Mouse (Mus musculus): ENCODE results near the gene Slc44a3. TPM values are rescaled to one million over a fixed set of nuclear protein-coding genes. Genes with fewer than 3 reads are reported as not detected.
A peak's percentile ranks its signal among the peaks of the same experiment; 100 is the strongest.

Gene Slc44a3
- polyA plus RNA-seq, 1 experiment from 2014 or later: 1.5 TPM

- no peaks in the 10 kb centered on the region for H3K36me3 ChIP-seq (ENCODE audit: control insufficient read depth, insufficient read depth, low read length)
- no peak overlapping the region for H3K4me2 ChIP-seq (ENCODE audit: low read length)
- H3K9me3 ChIP-seq (ENCODE audit: control insufficient read depth, low read length): no peaks in the 10 kb centered on the region
- no peak for ATAC-seq (ENCODE audit: insufficient number of reproducible peaks, insufficient read depth, low FRiP score, low read depth)
- no peaks in the 10 kb centered on the region for H3K27me3 ChIP-seq (ENCODE audit: control insufficient read depth, insufficient read depth, low read length)
- no peak overlapping the region for H3K9ac ChIP-seq (ENCODE audit: low read length)
- peaks cover 6% of the 10 kb centered on the region in 2 experiments; a peak in 3 of 4 replicates for H3K4me1 ChIP-seq (ENCODE audit: control insufficient read depth in 2 of 2, insufficient read depth in 2 of 2, low read length in 2 of 2)
- no peak overlapping the region for H3K27ac ChIP-seq (replicated peaks in 1 of 2; ENCODE audit: control insufficient read depth in 1 of 2, insufficient read depth in 1 of 2, low read depth in 2 of 2, low read length in 2 of 2)
- H3K4me3 ChIP-seq (ENCODE audit: control insufficient read depth in 1 of 2, insufficient read depth in 1 of 2, low read depth in 1 of 2, low read length in 2 of 2): no peak overlapping the region
- 80% methylated on average over 10 of the region's 10 CpGs for WGBS
Measured at GRCm38 (mm10) chr3:121467094-121467552, 65.1 kb downstream of the Slc44a3 start.

GRCm38 (mm10) chr3:121465795-121466194 lies 66.4 kb downstream of the Slc44a3 start:
- Histone ChIP-seq H3K36me3 (ENCODE audit: control insufficient read depth, insufficient read depth, low read length) (peaks cover 5% of the 10 kb centered on the region; the same call in 1 of the 2 replicates), H3K4me3 (ENCODE audit: control insufficient read depth in 1 of 2, insufficient read depth in 1 of 2, low read depth in 1 of 2, low read length in 2 of 2) (no peak overlapping the region), H3K27me3 (ENCODE audit: control insufficient read depth, insufficient read depth, low read length) (no peaks in the 10 kb centered on the region), H3K4me2 (ENCODE audit: low read length) (no peak overlapping the region), H3K9me3 (ENCODE audit: control insufficient read depth, low read length) (no peaks in the 10 kb centered on the region), H3K9ac (ENCODE audit: low read length) (no peak overlapping the region), H3K4me1 (ENCODE audit: control insufficient read depth in 2 of 2, insufficient read depth in 2 of 2, low read length in 2 of 2) (peaks cover 6% of the 10 kb centered on the region in 2 experiments; a peak in 3 of 4 replicates), H3K27ac (replicated peaks in 1 of 2; ENCODE audit: control insufficient read depth in 1 of 2, insufficient read depth in 1 of 2, low read depth in 2 of 2, low read length in 2 of 2) (no peak overlapping the region)
- WGBS: 79% methylated on average over 10 of the region's 10 CpGs
- ATAC-seq (ENCODE audit: insufficient number of reproducible peaks, insufficient read depth, low FRiP score, low read depth): no peak

- H3K9ac ChIP-seq (ENCODE audit: low read length): no peak overlapping the region
- H3K9me3 ChIP-seq (ENCODE audit: control insufficient read depth, low read length): no peaks in the 10 kb centered on the region
- peaks cover 6% of the 10 kb centered on the region in 2 experiments; a peak in 3 of 4 replicates for H3K4me1 ChIP-seq (ENCODE audit: control insufficient read depth in 2 of 2, insufficient read depth in 2 of 2, low read length in 2 of 2)
- H3K4me3 ChIP-seq (ENCODE audit: control insufficient read depth in 1 of 2, insufficient read depth in 1 of 2, low read depth in 1 of 2, low read length in 2 of 2): no peak overlapping the region
- no peak for ATAC-seq (ENCODE audit: insufficient number of reproducible peaks, insufficient read depth, low FRiP score, low read depth)
- peaks cover 8% of the 10 kb centered on the region; the same call in 1 of the 2 replicates for H3K36me3 ChIP-seq (ENCODE audit: control insufficient read depth, insufficient read depth, low read length)
- peak overlapping the region in 1 of 2 experiments; percentile 16; a peak in 1 of 4 replicates for H3K27ac ChIP-seq (replicated peaks in 1 of 2; ENCODE audit: control insufficient read depth in 1 of 2, insufficient read depth in 1 of 2, low read depth in 2 of 2, low read length in 2 of 2)
- no peak overlapping the region for H3K4me2 ChIP-seq (ENCODE audit: low read length)
- WGBS: 67% methylated on average over 7 of the region's 7 CpGs
- H3K27me3 ChIP-seq (ENCODE audit: control insufficient read depth, insufficient read depth, low read length): no peaks in the 10 kb centered on the region
Measured at GRCm38 (mm10) chr3:121464733-121465305, 67.4 kb downstream of the Slc44a3 start.

- 89% methylated on average over 3 of the region's 3 CpGs for WGBS
- Histone ChIP-seq H3K4me2 (ENCODE audit: low read length) (no peak overlapping the region), H3K9me3 (ENCODE audit: control insufficient read depth, low read length) (no peaks in the 10 kb centered on the region), H3K4me1 (ENCODE audit: control insufficient read depth in 2 of 2, insufficient read depth in 2 of 2, low read length in 2 of 2) (no peaks in the 10 kb centered on the region; a peak in 2 of 4 replicates), H3K4me3 (ENCODE audit: control insufficient read depth in 1 of 2, insufficient read depth in 1 of 2, low read depth in 1 of 2, low read length in 2 of 2) (no peak overlapping the region), H3K27ac (replicated peaks in 1 of 2; ENCODE audit: control insufficient read depth in 1 of 2, insufficient read depth in 1 of 2, low read depth in 2 of 2, low read length in 2 of 2) (no peak overlapping the region), H3K27me3 (ENCODE audit: control insufficient read depth, insufficient read depth, low read length) (no peaks in the 10 kb centered on the region), H3K36me3 (ENCODE audit: control insufficient read depth, insufficient read depth, low read length) (peaks cover 25% of the 10 kb centered on the region), H3K9ac (ENCODE audit: low read length) (no peak overlapping the region)
- ATAC-seq (ENCODE audit: insufficient number of reproducible peaks, insufficient read depth, low FRiP score, low read depth): no peak
Measured at GRCm38 (mm10) chr3:121462782-121463181, 69.4 kb downstream of the Slc44a3 start.

- no peak for ATAC-seq (ENCODE audit: insufficient number of reproducible peaks, insufficient read depth, low FRiP score, low read depth)
- H3K9me3 ChIP-seq (ENCODE audit: control insufficient read depth, low read length): no peaks in the 10 kb centered on the region
- no peaks in the 10 kb centered on the region for H3K27me3 ChIP-seq (ENCODE audit: control insufficient read depth, insufficient read depth, low read length)
- no peaks in the 10 kb centered on the region; a peak in 2 of 4 replicates for H3K4me1 ChIP-seq (ENCODE audit: control insufficient read depth in 2 of 2, insufficient read depth in 2 of 2, low read length in 2 of 2)
- 94% methylated on average over 13 of the region's 13 CpGs for WGBS
- no peak overlapping the region for H3K4me3 ChIP-seq (ENCODE audit: control insufficient read depth in 1 of 2, insufficient read depth in 1 of 2, low read depth in 1 of 2, low read length in 2 of 2)
- H3K9ac ChIP-seq (ENCODE audit: low read length): no peak overlapping the region
- peaks cover 38% of the 10 kb centered on the region for H3K36me3 ChIP-seq (ENCODE audit: control insufficient read depth, insufficient read depth, low read length)
- H3K27ac ChIP-seq (replicated peaks in 1 of 2; ENCODE audit: control insufficient read depth in 1 of 2, insufficient read depth in 1 of 2, low read depth in 2 of 2, low read length in 2 of 2): no peak overlapping the region
- H3K4me2 ChIP-seq (ENCODE audit: low read length): no peak overlapping the region
Measured at GRCm38 (mm10) chr3:121461477-121461876, 70.7 kb downstream of the Slc44a3 start.

- H3K27ac ChIP-seq (replicated peaks in 1 of 2; ENCODE audit: control insufficient read depth in 1 of 2, insufficient read depth in 1 of 2, low read depth in 2 of 2, low read length in 2 of 2): no peak overlapping the region
Measured at GRCm38 (mm10) chr3:121460473-121461193, 71.6 kb downstream of the Slc44a3 start.

GRCm38 (mm10) chr3:121458545-121459492 lies 73.4 kb downstream of the Slc44a3 start:
- WGBS: 59% methylated on average over 14 of the region's 14 CpGs
- H3K9me3 ChIP-seq (ENCODE audit: control insufficient read depth, low read length): no peaks in the 10 kb centered on the region
- H3K4me3 ChIP-seq (ENCODE audit: control insufficient read depth in 1 of 2, insufficient read depth in 1 of 2, low read depth in 1 of 2, low read length in 2 of 2): no peak overlapping the region
- no peak overlapping the region for H3K4me2 ChIP-seq (ENCODE audit: low read length)
- no peaks in the 10 kb centered on the region for H3K27me3 ChIP-seq (ENCODE audit: control insufficient read depth, insufficient read depth, low read length)
- H3K27ac ChIP-seq (replicated peaks in 1 of 2; ENCODE audit: control insufficient read depth in 1 of 2, insufficient read depth in 1 of 2, low read depth in 2 of 2, low read length in 2 of 2): 0 out of 4 replicates have a peak overlapping the region, but pooled peaks of 1 of the 2 experiments have one; percentile 20
- H3K4me1 ChIP-seq (ENCODE audit: control insufficient read depth in 2 of 2, insufficient read depth in 2 of 2, low read length in 2 of 2): no peaks in the 10 kb centered on the region
- H3K36me3 ChIP-seq (ENCODE audit: control insufficient read depth, insufficient read depth, low read length): peaks cover 64% of the 10 kb centered on the region
- no peak overlapping the region for H3K9ac ChIP-seq (ENCODE audit: low read length)
- no peak; the same call in 1 of the 2 replicates for ATAC-seq (ENCODE audit: insufficient number of reproducible peaks, insufficient read depth, low FRiP score, low read depth)

More at GRCm38 (mm10) chr3:121460473-121461193, 71.6 kb downstream of the Slc44a3 start:
- Histone ChIP-seq H3K36me3 (ENCODE audit: control insufficient read depth, insufficient read depth, low read length) (peaks cover 46% of the 10 kb centered on the region), H3K4me1 (ENCODE audit: control insufficient read depth in 2 of 2, insufficient read depth in 2 of 2, low read length in 2 of 2) (no peaks in the 10 kb centered on the region; a peak in 2 of 4 replicates), H3K27me3 (ENCODE audit: control insufficient read depth, insufficient read depth, low read length) (no peaks in the 10 kb centered on the region), H3K4me2 (ENCODE audit: low read length) (no peak overlapping the region), H3K4me3 (ENCODE audit: control insufficient read depth in 1 of 2, insufficient read depth in 1 of 2, low read depth in 1 of 2, low read length in 2 of 2) (no peak overlapping the region), H3K9ac (ENCODE audit: low read length) (no peak overlapping the region), H3K9me3 (ENCODE audit: control insufficient read depth, low read length) (no peaks in the 10 kb centered on the region)
- 70% methylated on average over 16 of the region's 16 CpGs for WGBS
- ATAC-seq (ENCODE audit: insufficient number of reproducible peaks, insufficient read depth, low FRiP score, low read depth): no peak

All from heart, embryonic 14.5 days (tissue).